Mouse (Mus musculus) T-helper 2 cell (primary cell): Measurements from ENCODE around the gene Anks1b.
"Not testable (repeated sequence)": the region's sequence is repeated elsewhere in the genome, so short reads cannot be mapped to it uniquely, and the experiment has no call there.

ENCODE experiments used
- in situ Hi-C: fragments of 300-600 bp; cut with MboI, MseI; formaldehyde crosslinking; loops from one replicate; pipeline ENCODE4 v1.15.1; 2025; ENCODE audit warnings: high pct_unique_total_duplicates

Anks1b gene

DNA sequence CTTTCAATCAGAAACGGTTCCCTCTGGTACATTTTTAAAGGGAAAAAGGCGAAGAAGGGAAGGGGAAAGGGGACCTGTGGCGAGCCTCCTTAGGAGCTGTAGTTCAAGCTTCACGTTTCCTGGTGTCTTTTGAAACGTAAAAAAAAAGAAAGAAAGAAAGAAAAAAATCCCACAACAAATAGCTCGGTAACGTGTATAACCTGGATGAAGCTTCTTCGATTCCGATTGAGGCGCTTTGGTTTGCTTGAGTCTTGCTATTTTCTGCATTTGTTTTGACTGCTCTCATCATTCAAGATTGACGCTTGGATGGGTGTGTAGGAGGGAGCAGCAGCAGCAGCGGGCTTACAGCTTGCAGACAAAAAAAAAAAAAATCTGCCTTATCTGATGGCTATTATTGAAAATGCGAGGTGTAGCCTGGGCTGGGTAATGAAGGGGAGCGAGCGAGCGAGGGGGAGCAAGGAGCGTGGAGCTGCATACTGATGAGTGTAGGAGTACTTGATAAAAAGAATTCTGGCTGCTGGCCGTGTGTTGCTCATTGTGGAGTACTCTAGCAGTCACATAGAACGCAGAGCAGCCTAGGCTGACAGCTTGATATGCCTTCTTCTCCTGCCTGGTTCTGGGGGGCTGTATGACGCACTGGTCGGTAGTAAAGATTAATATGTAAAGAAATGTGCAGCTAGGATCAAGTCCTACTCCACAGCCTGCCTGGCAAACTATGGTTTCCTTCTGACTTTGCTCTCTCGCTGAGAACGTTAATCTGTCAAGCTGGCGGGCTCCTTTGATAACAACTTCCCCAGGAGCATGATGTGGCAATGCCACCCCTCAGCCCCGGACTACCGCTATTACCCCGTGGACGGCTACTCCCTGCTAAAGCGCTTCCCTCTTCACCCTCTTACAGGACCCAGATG, 703.1 kb downstream of the Anks1b start:
- in situ Hi-C loops: no loop called here

DNA sequence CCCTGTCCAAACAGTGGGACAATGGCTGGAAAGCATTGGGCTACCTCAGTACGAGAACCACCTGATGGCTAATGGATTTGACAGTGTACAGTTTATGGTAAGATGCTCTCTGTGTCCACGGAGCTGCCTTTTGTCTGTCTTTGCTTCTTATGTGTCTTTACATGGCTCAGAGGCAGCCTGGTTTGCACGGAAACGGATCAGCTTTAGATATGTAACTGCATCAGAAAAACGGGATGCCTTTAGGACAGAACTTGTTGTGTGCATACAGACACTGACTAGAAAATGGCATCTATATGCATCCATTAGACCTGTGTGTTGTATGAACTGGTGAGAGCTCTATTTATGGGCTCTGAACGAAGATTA, 703.8 kb downstream of the Anks1b start:
- in situ Hi-C loops: no loop called here

DNA sequence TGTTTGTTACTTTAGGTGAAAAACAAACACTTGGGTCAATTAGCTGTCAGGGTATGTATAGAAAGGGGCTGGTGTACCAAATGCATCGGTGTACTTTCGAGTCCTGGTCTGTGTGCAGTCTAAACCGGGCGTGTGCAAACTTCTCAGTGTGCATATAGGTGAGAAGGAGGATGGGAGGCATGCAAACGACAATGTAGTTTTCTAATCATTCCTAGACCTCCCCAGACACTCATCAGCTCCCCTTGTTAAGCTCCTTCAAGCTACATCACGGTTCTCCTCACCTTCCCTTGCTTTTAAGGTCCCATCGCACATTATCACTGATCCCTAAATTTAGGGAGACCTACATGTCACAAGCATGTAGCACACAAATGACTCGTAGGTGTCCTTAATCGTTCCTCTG, 704.5 kb downstream of the Anks1b start:
- in situ Hi-C loops: no loop called here

DNA sequence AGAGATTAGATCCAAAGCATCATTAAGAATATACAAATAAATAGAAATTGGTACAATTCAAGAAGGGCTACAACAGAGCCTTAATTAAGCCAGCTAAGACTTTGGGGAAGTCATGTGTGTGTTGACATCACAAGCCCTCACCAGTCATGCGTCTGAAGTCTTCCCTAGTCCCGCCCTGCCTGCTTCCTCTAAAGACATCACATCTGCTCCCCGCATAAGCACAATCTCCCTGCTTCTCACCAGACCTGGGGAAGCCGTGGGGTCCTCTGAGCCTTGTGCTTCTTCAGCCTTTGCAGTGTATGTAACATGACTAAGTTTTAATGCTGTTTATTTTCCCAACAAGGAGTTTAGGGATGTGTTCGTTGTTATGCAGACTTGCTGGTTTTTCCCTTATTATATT, 706.7 kb downstream of the Anks1b start:
- in situ Hi-C loops: loop anchor here (10.0 kb wide), 1 partner anchor 725 kb away; no protein-coding TSS in a partner anchor

DNA sequence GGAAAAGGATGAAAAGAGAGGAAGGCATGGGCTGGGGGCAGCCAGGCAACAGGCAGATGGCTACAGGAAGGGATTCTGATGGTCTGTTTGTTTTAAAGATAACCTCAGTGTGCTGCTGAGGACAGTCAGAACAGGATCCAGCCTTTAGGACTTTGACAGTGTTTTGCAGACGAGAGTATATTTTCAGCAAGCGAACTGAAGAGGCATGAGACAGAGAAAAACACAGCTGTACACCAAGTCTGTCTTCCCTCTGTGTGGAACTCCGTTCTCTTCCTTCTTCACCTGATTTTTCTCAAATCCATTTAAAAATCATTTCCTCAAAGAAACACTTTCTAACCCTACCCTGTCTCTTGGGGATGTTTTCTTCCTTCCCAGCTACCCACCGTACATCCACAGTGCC, 710.7 kb downstream of the Anks1b start:
- in situ Hi-C loops: loop anchor here (10.0 kb wide), 1 partner anchor 729 kb away; no protein-coding TSS in a partner anchor

DNA sequence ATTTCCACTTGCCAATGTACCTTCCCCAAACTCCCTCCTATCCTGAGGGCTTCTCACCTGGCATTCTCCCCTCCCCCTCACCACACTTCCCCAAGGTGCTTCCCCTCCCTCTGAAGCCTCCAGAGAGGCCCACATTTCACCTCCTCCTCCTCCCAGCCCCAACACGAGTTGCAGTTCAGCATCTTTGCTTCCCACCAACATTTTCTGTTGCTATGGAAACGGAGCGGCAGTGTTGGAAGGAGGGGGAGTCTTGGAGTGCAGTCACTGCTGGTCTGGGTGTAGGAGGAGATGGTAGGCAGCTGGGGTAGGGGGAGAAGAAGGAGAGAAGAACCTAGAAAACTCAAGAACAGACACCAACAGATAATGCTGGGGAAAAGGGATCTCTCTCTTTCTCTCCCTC, 722.8 kb downstream of the Anks1b start:
- in situ Hi-C loops: no loop called here

DNA sequence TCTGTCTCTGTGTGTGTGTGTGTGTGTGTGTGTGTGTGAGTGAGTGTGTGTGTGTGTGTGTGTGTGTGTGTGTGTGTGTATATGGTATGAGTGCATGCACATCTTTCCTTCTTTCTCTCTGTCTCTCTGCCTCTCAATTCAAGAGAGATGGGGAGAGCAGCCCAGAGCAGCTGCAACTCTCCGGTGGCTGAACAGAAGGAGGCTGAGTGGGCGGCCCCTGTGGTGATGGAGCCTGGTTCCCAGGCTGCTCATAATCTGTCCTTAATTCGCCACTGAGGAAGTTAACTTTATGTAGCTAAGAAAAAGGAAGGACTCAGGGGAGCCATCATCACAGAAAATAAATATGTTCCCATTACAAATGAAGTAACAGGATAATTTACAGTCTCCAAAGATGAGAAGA, 723.3 kb downstream of the Anks1b start:
- in situ Hi-C loops: no loop called here

DNA sequence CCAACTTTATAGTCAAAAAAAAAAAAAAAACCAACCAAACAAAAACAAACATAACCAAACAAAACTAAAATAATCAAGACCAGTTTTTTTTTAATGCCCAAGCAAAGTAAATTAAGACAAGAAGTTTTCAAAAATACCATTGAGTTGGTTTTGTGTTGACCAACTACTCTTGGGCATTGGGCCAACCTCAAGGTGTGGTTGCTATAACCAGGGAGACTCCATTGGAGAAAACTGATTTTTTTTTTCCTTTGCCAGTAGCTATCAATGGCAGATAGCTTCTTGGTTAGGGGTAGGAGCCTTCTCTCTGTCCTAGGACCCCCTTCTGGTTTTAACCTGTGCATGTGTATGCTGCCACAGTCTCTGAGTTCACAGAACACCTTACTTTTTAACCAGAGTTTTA, 725.8 kb downstream of the Anks1b start:
- in situ Hi-C loops: no loop called here

DNA sequence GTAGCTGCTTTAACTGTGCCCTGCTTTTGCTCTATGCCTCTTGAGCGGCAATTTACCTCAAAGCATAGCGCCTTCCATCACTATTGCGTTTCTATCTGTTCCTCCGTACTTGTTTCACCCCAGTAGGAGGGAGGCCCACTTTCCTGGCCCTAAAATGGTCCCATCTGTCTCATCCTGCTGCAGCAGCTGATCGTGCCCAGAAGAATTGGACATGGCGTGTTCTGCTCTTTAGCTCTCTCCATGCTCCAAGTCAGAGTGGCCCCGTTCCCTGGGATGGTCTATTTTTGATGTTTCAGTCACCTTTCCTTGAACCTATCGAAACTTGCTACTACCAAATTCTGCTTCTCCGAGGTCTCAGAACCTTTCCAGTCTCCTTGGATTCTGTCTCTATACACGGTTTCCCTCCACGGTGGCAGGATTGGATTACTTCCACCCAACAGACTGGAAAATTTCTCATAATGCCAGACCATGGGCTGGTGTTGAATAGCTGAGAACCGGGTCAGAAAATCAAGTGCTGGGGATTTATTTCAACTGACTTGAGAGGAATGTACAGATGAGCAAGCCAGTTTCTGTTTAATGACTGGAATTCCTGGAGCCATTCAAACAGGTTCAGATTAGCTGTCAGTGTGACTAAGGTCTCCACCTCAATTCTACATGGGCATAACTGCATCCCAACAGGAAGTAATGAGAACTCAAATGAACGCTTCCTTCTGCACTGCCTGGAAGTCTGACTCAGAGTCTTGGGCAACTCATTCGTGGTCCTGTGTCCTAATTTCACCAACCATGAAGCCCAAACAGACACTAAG, 726.6 kb downstream of the Anks1b start:
- in situ Hi-C loops: no loop called here

DNA sequence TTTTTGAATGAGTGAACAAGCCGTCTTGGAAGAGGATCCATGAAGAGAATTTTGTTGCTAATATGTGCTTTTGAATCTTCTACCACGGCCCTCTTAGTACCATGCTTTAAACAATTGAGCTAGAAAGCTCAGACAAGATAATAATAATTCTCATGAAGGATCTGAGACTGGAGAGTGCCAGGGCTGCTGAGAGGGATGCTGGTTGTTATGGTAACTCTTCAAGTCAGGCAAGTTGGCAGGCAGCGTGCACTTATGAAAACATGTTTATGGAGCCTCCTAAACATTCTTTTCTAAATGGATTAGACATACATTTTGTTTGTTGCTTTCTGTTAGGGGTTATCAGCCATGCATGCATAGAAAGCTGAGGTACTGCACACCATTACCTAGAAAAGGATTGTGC, 734.3 kb downstream of the Anks1b start:
- in situ Hi-C loops: no loop called here

DNA sequence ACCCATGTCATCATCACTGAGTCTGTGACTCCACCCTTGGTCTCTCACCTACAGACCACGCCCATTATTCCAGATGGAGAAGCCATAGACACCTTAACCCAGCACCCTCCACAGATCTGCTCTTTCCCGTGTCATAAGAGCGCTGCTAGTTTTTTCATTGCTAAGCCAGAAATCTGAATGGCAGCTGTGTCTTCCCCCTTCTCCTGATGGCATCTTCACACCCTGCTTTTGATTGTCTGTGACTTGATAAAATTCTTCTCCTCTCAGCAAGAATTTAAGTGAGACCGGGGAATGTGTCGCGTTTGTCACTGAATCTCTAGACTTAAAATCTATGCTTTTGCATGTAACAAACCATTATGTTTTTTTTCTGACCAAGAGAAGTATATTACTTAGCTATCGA, 736.1 kb downstream of the Anks1b start:
- in situ Hi-C loops: no loop called here

DNA sequence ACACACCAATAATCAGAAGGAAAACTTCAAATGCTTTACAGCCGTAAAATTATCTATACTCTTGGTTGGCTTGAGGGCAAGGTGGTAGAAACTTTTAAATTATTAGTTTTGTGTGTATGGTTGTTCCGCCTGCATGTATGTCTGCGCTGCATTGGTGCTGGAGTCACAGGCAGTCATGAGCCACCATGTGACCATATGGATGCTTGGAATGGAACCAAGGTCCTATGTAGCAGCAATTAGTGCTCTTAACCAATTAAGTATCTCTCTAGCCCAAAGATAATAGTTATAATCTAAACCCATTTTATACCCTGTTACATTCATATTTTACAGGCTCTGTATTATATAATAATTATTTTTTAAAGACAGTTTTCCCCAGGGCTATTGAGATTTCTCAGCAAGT, 739.7 kb downstream of the Anks1b start:
- in situ Hi-C loops: no loop called here

DNA sequence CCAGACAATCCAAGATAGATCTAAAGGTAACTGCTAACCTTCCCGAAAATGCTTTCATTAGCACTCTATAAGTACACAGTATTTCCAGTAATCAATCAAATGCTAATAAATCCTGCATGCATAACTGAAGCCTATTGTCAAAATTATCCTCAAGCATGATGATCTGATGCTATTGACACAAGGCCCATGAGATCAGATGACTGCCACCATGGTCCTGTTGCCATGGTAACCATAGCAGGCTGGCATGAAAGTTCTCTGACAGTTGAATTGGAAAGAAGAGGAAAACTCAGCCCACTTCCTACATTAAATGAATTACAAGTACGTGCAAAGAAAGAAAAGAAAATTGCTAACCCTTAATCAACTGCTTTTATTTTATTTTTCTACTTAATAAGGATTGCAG, 741.9 kb downstream of the Anks1b start:
- in situ Hi-C loops: no loop called here

DNA sequence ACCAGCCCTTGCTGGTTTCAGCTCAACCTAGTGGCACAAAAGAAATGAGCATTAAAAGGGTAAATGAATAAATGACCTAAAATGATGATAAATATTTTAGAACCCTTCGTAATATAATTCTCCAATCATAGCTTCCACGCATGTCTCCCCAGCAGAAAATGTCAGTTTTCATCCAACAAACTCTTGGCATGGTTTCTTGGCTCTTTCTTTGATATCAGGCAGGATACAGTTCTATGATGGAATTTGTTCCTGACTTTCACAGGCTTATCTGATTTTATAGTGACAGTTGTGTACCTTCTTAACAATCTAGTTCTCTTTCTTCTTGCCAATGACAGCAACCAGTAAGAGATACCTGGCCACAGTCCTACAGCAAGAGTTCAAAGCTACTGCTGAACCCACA, 743.3 kb downstream of the Anks1b start:
- in situ Hi-C loops: no loop called here

DNA sequence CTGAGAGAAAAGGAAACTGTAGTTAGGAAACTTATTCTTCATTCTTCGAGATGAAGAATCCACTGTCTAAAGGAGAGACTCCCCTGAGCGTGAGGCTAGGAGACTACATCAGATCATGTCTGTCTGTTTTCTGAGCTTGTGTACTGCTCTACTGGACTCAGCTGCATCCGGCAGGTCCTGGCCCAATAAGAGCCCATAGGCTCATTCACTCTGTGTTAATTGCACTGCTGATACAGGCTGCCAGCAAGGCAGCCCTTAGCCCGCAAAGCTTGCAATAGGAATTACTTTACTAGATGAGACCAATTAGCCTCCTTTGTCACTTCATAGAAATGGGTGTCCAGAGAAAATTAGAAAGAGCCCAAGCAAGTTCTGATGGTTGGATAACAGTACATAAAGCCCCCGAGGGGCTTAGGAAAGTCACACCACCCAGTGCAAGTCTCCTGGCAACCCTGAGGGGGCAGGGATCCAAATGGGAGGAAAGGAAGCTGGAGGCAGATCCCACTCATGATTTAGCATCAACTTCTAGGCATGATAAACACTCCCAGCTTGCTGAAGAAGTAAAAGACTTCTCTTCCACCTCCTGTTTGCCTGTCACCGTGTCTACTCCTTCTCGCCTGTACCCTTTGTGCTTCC, 744.5 kb downstream of the Anks1b start:
- in situ Hi-C loops: no loop called here

DNA sequence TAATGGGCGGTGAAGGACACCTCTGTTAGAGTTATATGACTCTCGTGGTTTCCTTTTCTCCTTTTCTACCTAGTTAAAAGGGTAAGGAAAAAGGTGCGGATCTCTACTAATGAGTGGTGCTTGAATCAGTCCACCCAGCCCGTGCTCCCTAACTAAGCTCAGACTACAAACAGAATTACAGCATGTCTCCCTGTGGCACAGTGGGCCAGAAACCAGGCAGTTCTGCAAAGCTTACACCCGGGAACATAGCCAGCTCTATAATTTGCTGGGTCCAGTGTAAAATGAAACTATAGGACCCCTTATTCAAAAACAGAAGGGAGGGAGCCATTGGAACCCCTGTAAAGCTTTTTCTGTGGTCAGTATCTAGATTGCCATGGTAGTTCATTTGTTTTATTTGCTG, 754.2 kb downstream of the Anks1b start:
- in situ Hi-C loops: no loop called here

DNA sequence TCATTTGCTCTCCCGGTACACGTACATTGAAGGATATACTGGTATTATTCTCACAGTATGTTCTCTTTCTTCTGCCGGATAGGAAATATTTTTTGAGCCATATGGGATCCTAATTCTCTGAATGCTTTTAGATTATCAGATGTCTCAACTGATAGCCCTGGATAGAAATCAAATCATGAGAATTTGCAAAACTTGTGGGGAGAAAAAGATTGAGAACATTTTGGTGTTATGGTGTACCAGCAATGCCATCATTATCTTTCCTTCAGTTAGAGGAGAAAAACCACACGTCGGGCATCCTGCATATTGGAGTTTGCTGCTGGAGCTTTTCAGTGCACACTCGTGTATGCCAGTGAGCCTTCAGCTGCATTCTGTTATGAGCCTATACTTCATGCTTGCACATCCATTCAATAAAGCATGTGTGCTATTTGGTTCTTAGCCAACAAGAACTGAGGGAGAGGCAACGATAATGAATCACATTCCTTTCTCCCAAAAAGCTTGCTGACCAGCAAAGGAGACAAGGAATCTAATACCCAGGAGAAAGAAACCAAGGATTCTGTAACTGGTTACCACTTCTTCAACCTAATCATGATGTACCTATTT, 756.9 kb downstream of the Anks1b start:
- in situ Hi-C loops: no loop called here

DNA sequence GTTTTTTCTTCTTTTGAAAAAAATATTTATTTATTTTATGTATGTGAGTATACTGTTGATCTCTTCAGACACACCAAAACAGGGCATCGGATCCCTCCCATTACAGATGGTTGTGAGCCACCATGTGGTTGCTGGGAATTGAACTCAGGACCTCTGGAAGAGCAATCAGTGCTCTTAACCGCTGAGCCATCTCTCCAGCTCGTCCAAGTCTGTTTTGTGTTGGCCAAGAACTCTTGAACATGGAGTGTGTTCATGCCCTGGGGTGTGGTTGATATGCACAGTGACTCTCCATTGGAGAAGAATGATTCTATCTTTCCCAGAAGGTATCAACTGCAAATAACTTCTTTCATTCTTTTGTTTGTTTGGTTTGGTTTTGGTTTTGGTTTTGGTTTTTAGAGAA, 757.5 kb downstream of the Anks1b start:
- in situ Hi-C loops: not testable (repeated sequence)

DNA sequence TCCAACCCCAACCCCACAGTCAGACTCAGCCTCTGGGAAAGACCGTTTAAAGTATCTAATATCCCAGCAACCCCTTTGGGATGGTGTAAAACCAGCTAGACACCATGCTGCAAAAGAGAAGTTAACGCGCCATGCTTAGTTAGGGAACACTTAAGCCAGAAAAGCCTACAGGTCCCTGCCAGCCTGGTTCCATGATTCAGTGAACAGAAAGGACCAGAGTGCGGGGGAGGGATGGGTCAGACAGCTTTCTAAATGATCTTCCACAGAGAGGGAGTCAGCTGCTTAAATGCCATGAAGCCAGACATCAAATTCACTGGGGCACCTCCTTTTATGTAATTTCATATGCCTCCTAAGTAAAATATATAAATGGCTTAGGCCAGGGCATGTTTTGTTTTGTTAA, 764.0 kb downstream of the Anks1b start:
- in situ Hi-C loops: no loop called here

DNA sequence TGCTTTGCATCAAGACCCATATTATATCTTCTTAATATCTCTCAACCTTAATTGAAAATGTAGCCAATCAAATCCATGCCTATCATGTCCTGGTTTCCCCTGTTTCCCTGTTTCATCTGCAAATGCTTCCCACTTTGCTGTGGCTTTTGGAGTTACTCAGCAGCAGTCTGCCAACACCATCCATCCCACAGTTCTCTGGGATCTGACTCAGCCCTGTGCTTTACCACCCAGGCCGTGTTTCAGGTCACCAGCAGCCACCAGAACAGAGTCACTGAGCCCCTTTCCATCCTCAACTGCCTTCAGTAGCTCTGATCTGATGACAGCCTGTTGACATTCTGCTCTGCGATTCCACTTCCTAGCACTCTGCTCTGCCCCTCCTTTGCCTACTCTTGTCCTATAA, 776.4 kb downstream of the Anks1b start:
- in situ Hi-C loops: no loop called here

DNA sequence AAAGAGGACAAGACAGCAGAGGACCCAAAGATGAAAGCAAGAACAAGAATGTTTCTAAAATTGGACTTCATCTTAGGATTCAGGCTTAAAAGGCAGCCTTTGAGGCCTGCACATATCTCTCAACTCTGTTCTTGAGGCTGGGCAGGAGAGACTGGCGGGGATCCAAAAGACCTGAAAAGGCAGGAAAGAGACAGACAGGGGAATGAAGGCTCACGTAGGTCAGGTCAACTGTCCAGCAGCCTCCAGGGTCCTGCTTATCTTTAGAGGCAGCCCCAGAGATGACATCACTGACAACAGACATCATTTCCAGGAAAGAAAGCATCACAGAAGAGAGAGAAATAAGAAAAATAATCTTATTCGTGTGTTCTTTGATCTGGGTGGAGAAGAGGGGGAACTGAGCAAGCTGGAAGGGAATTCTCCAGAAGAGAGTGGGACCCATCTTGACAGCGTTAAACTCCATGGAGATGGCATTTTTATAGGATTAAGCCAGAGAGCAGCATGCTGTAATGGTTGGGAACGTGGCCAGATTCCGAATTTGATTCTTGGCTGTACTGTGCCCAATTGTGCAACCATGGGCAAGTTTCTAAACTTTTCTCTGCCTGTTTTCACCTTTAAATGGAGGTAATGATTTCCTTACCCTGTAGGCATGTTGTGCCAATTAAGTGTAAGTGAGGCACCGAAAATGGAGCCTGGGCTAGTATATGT, 784.3 kb downstream of the Anks1b start:
- in situ Hi-C loops: no loop called here
